Mouse (Mus musculus): Measurements from ENCODE around the gene Znhit1.
"Not testable (repeated sequence)": the region's sequence is repeated elsewhere in the genome, so short reads cannot be mapped to it uniquely, and the experiment has no call there.

The Znhit1 gene

GRCm38 (mm10) chr5:136943382-136943781 is 44.4 kb downstream of the Znhit1 start:
- Histone ChIP-seq H3K4me1 (replicated peaks; ENCODE audit: low read depth, low read length) (peaks cover 56% of the 10 kb centered on the region), H3K27me3 (ENCODE audit: insufficient read depth, low read length) (no peaks in the 10 kb centered on the region), H3K4me3 (replicated peaks; ENCODE audit: low read length) (peak overlapping the region; percentile 41; the same call in 1 of the 2 replicates), H3K36me3 (ENCODE audit: insufficient read depth, low read length) (peaks cover 66% of the 10 kb centered on the region), H3K9me3 (ENCODE audit: low read length) (peaks cover 34% of the 10 kb centered on the region)
- TF ChIP-seq POU5F1 (IDR thresholded peaks at IDR 0.05; ENCODE audit: borderline replicate concordance, low read length) (no peak), NANOG (IDR thresholded peaks at IDR 0.05; ENCODE audit: borderline replicate concordance, low read length) (0 out of 2 replicates have a peak, but pooled peaks have one; percentile 16)

- H3K4me3 ChIP-seq (replicated peaks; ENCODE audit: low read length), result peak overlapping the region; percentile 80
- no peaks in the 10 kb centered on the region for H3K27me3 ChIP-seq (ENCODE audit: insufficient read depth, low read length)
- TF ChIP-seq CTCF (conservative IDR thresholded peaks at IDR 0.05; ENCODE audit: low read length) (no peak), NANOG (IDR thresholded peaks at IDR 0.05; ENCODE audit: borderline replicate concordance, low read length) (no peak), POU5F1 (IDR thresholded peaks at IDR 0.05; ENCODE audit: borderline replicate concordance, low read length) (no peak)
- peaks cover 33% of the 10 kb centered on the region for H3K9me3 ChIP-seq (ENCODE audit: low read length)
- H3K4me1 ChIP-seq (replicated peaks; ENCODE audit: low read depth, low read length), result peaks cover 56% of the 10 kb centered on the region
- H3K36me3 ChIP-seq (ENCODE audit: insufficient read depth, low read length), result peaks cover 67% of the 10 kb centered on the region
Observed at GRCm38 (mm10) chr5:136942781-136943180, 45.0 kb downstream of the Znhit1 start.

- TF ChIP-seq NANOG (IDR thresholded peaks at IDR 0.05; ENCODE audit: borderline replicate concordance, low read length), result peak; percentile 38; the same call in 1 of the 2 replicates
- TF ChIP-seq POU5F1 (IDR thresholded peaks at IDR 0.05; ENCODE audit: borderline replicate concordance, low read length), result no peak
- no peak for TF ChIP-seq CTCF (conservative IDR thresholded peaks at IDR 0.05; ENCODE audit: low read length)
- Histone ChIP-seq H3K9me3 (ENCODE audit: low read length) (peaks cover 24% of the 10 kb centered on the region), H3K4me3 (replicated peaks; ENCODE audit: low read length) (peak overlapping the region; percentile 80), H3K4me1 (replicated peaks; ENCODE audit: low read depth, low read length) (peaks cover 59% of the 10 kb centered on the region), H3K27me3 (ENCODE audit: insufficient read depth, low read length) (no peaks in the 10 kb centered on the region), H3K36me3 (ENCODE audit: insufficient read depth, low read length) (peaks cover 60% of the 10 kb centered on the region)
Observed at GRCm38 (mm10) chr5:136940845-136941560, 46.8 kb downstream of the Znhit1 start.

- peaks cover 24% of the 10 kb centered on the region for H3K9me3 ChIP-seq (ENCODE audit: low read length)
- H3K27me3 ChIP-seq (ENCODE audit: insufficient read depth, low read length); H3K4me3 ChIP-seq (replicated peaks; ENCODE audit: low read length): not testable (repeated sequence)
- peaks cover 58% of the 10 kb centered on the region for H3K36me3 ChIP-seq (ENCODE audit: insufficient read depth, low read length)
- H3K4me1 ChIP-seq (replicated peaks; ENCODE audit: low read depth, low read length), result peaks cover 57% of the 10 kb centered on the region
Observed at GRCm38 (mm10) chr5:136940029-136940428, 47.8 kb downstream of the Znhit1 start.

- H3K27me3 ChIP-seq (ENCODE audit: insufficient read depth, low read length), result no peaks in the 10 kb centered on the region
- peaks cover 57% of the 10 kb centered on the region for H3K4me1 ChIP-seq (replicated peaks; ENCODE audit: low read depth, low read length)
- peaks cover 24% of the 10 kb centered on the region for H3K9me3 ChIP-seq (ENCODE audit: low read length)
- TF ChIP-seq CTCF (conservative IDR thresholded peaks at IDR 0.05; ENCODE audit: low read length) (peak; percentile 88), NANOG (IDR thresholded peaks at IDR 0.05; ENCODE audit: borderline replicate concordance, low read length) (no peak)
- H3K4me3 ChIP-seq (replicated peaks; ENCODE audit: low read length), result no peak overlapping the region
- H3K36me3 ChIP-seq (ENCODE audit: insufficient read depth, low read length), result peaks cover 56% of the 10 kb centered on the region
Observed at GRCm38 (mm10) chr5:136939284-136939683, 48.5 kb downstream of the Znhit1 start.

- TF ChIP-seq NANOG (IDR thresholded peaks at IDR 0.05; ENCODE audit: borderline replicate concordance, low read length) (no peak), POU5F1 (IDR thresholded peaks at IDR 0.05; ENCODE audit: borderline replicate concordance, low read length) (no peak), CTCF (conservative IDR thresholded peaks at IDR 0.05; ENCODE audit: low read length) (no peak)
- no peak overlapping the region for H3K4me3 ChIP-seq (replicated peaks; ENCODE audit: low read length)
- H3K27me3 ChIP-seq (ENCODE audit: insufficient read depth, low read length), result no peaks in the 10 kb centered on the region
- H3K36me3 ChIP-seq (ENCODE audit: insufficient read depth, low read length), result peaks cover 56% of the 10 kb centered on the region
- peaks cover 20% of the 10 kb centered on the region for H3K9me3 ChIP-seq (ENCODE audit: low read length)
- peaks cover 58% of the 10 kb centered on the region for H3K4me1 ChIP-seq (replicated peaks; ENCODE audit: low read depth, low read length)
Observed at GRCm38 (mm10) chr5:136937621-136938020, 50.2 kb downstream of the Znhit1 start.

GRCm38 (mm10) chr5:136936750-136937149 is 51.1 kb downstream of the Znhit1 start:
- Histone ChIP-seq H3K9me3 (ENCODE audit: low read length) (peaks cover 20% of the 10 kb centered on the region), H3K36me3 (ENCODE audit: insufficient read depth, low read length) (peaks cover 56% of the 10 kb centered on the region), H3K4me1 (replicated peaks; ENCODE audit: low read depth, low read length) (peaks cover 58% of the 10 kb centered on the region), H3K27me3 (ENCODE audit: insufficient read depth, low read length) (no peaks in the 10 kb centered on the region), H3K4me3 (replicated peaks; ENCODE audit: low read length) (no peak overlapping the region)
- TF ChIP-seq POU5F1 (IDR thresholded peaks at IDR 0.05; ENCODE audit: borderline replicate concordance, low read length) (no peak), NANOG (IDR thresholded peaks at IDR 0.05; ENCODE audit: borderline replicate concordance, low read length) (no peak), CTCF (conservative IDR thresholded peaks at IDR 0.05; ENCODE audit: low read length) (no peak)

- H3K9me3 ChIP-seq (ENCODE audit: low read length), result peaks cover 20% of the 10 kb centered on the region
- peak overlapping the region; percentile 37 for H3K4me3 ChIP-seq (replicated peaks; ENCODE audit: low read length)
- peak; percentile 56 for TF ChIP-seq CTCF (conservative IDR thresholded peaks at IDR 0.05; ENCODE audit: low read length)
- peak; percentile 62; the same call in 1 of the 2 replicates for TF ChIP-seq NANOG (IDR thresholded peaks at IDR 0.05; ENCODE audit: borderline replicate concordance, low read length)
- TF ChIP-seq POU5F1 (IDR thresholded peaks at IDR 0.05; ENCODE audit: borderline replicate concordance, low read length), result no peak
- H3K27me3 ChIP-seq (ENCODE audit: insufficient read depth, low read length), result no peaks in the 10 kb centered on the region
- peaks cover 61% of the 10 kb centered on the region for H3K36me3 ChIP-seq (ENCODE audit: insufficient read depth, low read length)
- peaks cover 63% of the 10 kb centered on the region for H3K4me1 ChIP-seq (replicated peaks; ENCODE audit: low read depth, low read length)
Observed at GRCm38 (mm10) chr5:136935905-136936695, 51.7 kb downstream of the Znhit1 start.

Measured in E14TG2a.4 (cell line).